Mouse (Mus musculus): Measurements from ENCODE around the gene Crygd.
"Not testable (repeated sequence)": the region's sequence is repeated elsewhere in the genome, so short reads cannot be mapped to it uniquely, and the experiment has no call there.

Crygd gene

GRCm38 (mm10) chr1:65063352-65063751 is at the start of gene Crygd:
TSS of gene Crygd (minus strand) at chr1:65063452.
- no peak for DNase-seq

DNA sequence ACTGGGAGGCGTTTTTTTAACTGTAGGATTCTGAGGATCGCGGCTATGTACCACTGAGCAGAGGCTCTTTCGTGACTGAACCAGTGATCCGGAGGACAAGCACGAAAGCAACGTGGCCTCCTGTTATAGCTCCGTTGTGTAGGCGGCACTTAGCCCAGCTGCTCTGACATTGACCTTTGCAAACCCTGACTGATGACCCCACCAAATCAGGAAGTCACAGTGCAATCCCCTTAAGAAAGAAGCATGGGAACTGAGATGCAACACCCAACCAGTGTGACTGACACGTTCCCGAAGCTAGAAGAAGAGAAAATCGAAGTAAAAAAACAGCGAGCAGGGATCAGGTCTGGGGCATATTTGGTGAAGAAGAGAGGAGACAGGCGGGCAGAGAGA is 49.5 kb upstream of the Crygd start:
- no peak for DNase-seq

- DNase-seq = peak; percentile 58
These were observed 49.0 kb upstream of the Crygd start for GRCm38 (mm10) chr1:65112031-65112806.

GRCm38 (mm10) chr1:65109756-65110435 is 46.6 kb upstream of the Crygd start:
- no peak for DNase-seq

GRCm38 (mm10) chr1:65109196-65109595 is 45.9 kb upstream of the Crygd start:
- DNase-seq = no peak

- DNase-seq = no peak
These were observed 44.5 kb upstream of the Crygd start for GRCm38 (mm10) chr1:65107654-65108279.

GRCm38 (mm10) chr1:65103273-65103672 is 40.0 kb upstream of the Crygd start, which contains the start of gene Cryga:
TSS of gene Cryga (minus strand) at chr1:65103373.
- no peak for DNase-seq

DNA sequence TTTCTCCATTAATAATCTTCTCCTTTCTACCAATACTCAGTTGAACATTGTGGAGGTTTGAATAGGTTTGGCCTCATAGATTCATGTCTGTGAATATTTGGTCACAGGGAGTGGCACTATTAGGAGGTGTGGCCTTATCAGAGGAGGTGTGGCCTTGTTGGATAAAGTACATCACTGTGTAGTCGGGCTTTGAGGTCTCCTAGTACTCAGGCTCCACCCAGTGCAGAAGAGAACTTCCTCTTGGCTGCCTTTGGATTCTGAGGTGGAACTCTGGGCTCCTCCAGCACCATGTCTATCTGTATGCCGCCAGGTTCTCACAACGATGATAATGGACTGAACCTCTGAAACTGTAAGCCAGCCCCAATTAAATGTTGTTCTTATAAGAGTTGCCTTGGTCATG is 33.7 kb upstream of the Crygd start:
- no peak for DNase-seq

GRCm38 (mm10) chr1:65091566-65091965 is 28.3 kb upstream of the Crygd start:
- no peak for DNase-seq

DNA sequence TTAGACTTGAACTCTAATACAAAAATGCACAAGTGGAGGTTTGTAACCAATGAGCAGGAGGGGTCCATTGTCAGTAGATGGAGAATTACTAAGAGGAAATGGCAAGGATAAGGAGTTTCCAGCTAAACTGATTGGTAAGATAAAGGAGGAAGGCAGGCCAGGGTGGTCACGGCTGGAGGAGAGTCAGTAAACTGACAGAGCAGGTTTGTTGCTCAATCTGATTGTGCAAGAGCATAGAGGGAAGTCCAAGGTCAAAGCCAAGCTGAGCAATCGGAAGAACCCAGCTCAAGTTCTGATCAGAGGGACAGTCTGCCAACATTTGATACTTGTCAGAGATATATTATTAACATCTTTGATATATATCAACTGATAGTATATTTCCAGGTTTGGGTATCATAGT is 27.1 kb upstream of the Crygd start:
- DNase-seq = no peak

DNA sequence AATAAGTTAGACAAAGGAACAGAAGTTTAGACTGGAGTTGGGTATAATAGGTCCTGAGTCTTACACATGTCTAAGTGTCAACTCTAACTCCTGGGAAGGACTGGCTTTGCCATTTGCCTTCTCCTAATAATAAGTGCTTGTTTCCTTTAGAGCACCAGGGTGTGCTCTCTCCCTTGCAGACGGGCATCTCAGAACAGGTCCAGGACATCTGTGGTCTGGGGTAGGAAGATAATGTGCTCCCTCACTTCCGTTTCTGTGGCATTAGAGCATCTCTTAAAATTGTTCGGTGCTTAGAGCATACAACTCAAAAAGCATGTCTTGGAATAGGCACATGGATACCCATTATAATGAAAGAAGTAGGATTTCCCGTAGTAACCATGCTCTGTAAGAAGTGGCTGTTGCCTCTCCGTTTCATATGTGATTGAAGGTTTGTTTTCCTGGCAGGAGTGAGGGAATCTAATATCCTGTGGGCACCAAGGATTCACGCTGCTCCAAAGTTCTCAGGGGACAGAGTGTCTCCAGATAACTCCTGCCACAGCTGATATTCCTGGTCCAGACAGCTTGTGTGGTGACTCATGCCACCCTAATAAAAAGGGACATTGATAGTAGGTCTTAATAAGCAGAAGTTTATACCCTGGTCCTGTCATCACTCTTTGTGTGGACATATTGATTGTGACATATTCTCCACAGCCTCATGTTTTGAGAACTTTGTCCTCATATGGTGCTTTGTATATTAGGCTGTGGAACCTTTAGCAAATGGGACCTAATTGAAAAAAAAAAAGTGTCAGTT is 25.5 kb upstream of the Crygd start:
- DNase-seq = no peak

DNA sequence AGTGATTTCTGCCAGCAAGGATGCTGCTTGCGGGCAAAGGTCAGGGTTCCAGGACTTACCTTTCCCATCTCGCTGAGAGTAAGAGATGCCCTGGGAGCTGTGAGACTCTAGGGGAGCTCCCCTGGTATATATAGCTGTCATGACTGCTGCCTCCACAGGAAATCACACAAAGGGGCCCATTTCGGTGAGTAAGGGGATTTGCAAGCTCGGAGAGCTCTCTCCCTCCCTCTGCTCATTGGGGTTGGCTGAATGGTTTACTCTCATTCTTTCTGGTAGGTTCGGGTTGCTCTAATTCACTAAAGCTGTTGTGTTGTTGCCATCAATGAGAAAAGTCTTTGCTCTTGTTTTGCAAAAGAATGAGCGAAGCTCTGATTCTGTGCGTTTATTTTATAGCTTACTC is 18.9 kb upstream of the Crygd start, which contains the start of gene Crygb:
TSS of gene Crygb (minus strand) at position 101 of the 400 bp plus-strand sequence.
- no peak for DNase-seq

GRCm38 (mm10) chr1:65075607-65076006 is 12.4 kb upstream of the Crygd start:
- DNase-seq = no peak

- no peak for DNase-seq
These were observed 10.3 kb upstream of the Crygd start, which contains the start of gene Crygc for GRCm38 (mm10) chr1:65073589-65073988. TSS of gene Crygc (minus strand) at chr1:65073689.

DNA sequence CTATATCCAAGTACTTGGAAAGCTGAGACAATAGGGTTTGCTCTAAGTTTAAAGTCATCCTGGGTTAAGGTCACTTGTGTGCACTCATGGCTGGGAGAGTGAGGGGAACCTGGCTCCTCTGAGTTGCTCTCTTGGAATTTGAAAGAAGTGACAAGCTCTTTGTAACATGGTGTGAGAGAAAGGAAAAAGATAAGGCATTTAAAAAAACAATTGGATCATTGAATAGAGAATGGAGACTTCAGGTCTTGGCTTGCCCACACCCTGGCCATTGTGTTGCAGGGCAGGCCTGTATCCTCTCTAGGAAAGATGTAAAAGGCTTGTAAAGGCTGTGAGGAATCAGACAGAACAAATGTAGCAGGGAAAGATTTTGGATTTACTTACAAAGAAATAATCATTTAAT is 4.6 kb upstream of the Crygd start:
- no peak for DNase-seq

DNA sequence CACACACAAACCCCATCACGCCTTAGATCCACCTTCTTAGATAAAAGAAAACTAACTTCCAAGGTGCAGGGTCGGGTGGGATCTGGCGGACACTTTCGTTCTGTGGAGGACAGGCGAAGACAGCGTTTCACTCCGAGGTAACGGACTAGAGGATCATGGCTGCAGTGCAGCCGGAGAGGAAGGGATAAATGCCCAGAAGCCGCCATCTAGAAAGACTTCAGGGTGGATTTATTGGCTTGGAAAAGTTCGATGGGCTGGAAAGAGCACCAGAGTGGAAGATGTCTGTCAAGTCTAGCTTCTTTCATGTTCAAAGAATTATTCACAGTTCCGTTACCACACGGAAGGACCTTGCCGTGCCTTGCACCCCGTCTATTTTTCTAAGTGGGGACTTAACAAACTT is 949 bp upstream of the Crygd start:
- DNase-seq = no peak

- no peak for DNase-seq
These were observed 11.1 kb downstream of the Crygd start for GRCm38 (mm10) chr1:65052140-65052539.

DNA sequence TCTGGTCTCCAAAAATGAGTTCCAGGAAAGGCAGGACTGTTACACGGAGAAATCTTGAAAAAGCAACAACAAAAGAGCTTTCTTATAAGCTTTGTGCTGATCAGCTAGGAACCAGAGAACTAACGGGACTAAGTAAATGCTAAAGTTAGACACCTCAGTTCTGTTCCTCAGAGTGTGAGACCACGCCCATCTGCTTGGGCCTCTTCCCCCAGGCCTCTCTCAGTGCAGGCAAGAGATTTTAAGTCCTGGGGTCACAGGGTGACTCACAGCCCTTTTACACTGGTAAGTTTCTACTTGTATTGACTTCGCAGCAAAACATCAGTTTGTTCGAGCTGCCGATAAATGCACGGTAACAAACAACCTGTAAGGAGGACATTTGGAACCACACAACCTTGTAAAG is 11.6 kb downstream of the Crygd start:
- no peak for DNase-seq

DNA sequence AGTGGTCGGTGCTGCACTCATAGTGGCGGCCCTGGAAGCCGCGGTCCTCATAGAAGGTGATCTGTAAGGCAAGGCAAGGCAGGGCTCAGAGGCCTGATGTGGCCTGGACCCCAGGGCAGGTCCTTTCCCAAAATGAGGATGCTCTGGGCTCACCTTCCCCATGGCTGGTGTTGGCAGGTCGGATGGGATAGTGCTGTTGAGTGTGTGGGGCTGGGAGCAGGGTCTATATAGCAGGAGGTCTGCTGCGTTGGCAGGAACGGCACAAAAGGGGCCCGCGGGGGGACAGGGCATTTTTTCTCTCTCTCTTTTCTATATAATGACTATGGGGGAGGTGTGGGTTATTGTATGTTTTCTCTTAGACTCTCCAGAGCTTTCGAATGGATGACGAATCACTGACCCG is 12.3 kb downstream of the Crygd start, which contains the start of gene Cryge:
TSS of gene Cryge (minus strand) at position 198 of the 400 bp plus-strand sequence.
- not testable (repeated sequence) for DNase-seq

GRCm38 (mm10) chr1:65048781-65049180 is 14.5 kb downstream of the Crygd start:
- no peak for DNase-seq

DNA sequence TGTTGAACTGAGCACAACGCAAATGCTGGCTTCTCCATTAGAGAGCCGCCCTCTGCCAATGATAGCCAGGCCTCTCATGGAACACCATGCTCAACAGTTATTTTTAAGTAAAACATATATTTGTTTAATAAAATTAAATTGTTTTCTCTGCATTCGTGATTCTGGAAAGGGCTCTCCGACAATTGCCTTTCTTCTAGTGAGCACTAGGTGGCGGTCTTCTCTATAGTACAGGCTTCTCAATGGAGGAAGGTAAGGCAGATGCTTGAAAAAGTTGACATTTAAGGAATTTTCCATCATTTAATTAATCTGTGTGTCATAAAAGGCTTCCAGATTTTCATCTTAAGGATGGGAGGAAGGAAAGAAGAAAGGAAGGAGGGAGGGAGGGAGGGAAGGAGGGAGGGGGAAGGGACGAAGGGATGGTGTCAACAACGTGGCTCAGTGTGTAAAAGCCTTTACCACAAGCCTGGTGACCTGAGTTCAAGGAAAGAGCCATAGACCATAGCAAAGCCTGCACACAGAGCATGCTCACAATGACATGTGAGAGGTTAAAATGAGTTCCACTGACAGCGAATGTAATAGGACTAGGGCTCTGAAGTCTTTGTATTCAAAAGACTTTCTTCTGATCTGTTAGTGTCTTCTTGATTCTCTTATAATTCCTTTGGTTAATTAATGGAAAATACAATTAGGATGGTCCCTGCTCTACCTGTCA is 16.7 kb downstream of the Crygd start:
- no peak for DNase-seq

- DNase-seq = no peak
These were observed 19.8 kb downstream of the Crygd start for GRCm38 (mm10) chr1:65043433-65043832.

Measured in thymus, postnatal 4 days (tissue).